Mouse (Mus musculus) ovary, adult 18-20 months (tissue): Measurements from ENCODE around the gene Trappc6b.
"Not testable (repeated sequence)": the region's sequence is repeated elsewhere in the genome, so short reads cannot be mapped to it uniquely, and the experiment has no call there.

ENCODE experiments used
- DNase-seq: peaks from one replicate; pipeline ENCODE4 v3.0.0; 2022; ENCODE audit warnings: low spot score, mixed read lengths

Trappc6b gene

GRCm38 (mm10) chr12:59060993-59061595 lies at the start of gene Trappc6b:
Gene Trappc6b, minus strand, starts transcription at chr12:59061472.
- peak; percentile 66 for DNase-seq

GRCm38 (mm10) chr12:59107926-59108325 lies 46.7 kb upstream of the Trappc6b start:
- DNase-seq = no peak

GRCm38 (mm10) chr12:59106491-59106890 lies 45.2 kb upstream of the Trappc6b start:
- no peak for DNase-seq

- no peak for DNase-seq
Observed at GRCm38 (mm10) chr12:59105914-59106313, 44.6 kb upstream of the Trappc6b start.

- DNase-seq = no peak
Observed at GRCm38 (mm10) chr12:59104771-59105170, 43.5 kb upstream of the Trappc6b start.

GRCm38 (mm10) chr12:59095104-59096025 lies 34.1 kb upstream of the Trappc6b start, which contains the start of gene Mia2:
Gene Mia2, plus strand, starts transcription at chr12:59095799.
- no peak for DNase-seq

- no peak for DNase-seq
Observed at GRCm38 (mm10) chr12:59093543-59093942, 32.3 kb upstream of the Trappc6b start.

- DNase-seq = no peak
Observed at GRCm38 (mm10) chr12:59086171-59086570, 24.9 kb upstream of the Trappc6b start.

GRCm38 (mm10) chr12:59084446-59084845 lies 23.2 kb upstream of the Trappc6b start:
- DNase-seq = no peak

GRCm38 (mm10) chr12:59080461-59080860 lies 19.2 kb upstream of the Trappc6b start:
- no peak for DNase-seq

- no peak for DNase-seq
Observed at GRCm38 (mm10) chr12:59077883-59078282, 16.6 kb upstream of the Trappc6b start.

GRCm38 (mm10) chr12:59076996-59077395 lies 15.7 kb upstream of the Trappc6b start:
- no peak for DNase-seq

GRCm38 (mm10) chr12:59074052-59074451 lies 12.8 kb upstream of the Trappc6b start:
- DNase-seq = no peak

GRCm38 (mm10) chr12:59072286-59072685 lies 11.0 kb upstream of the Trappc6b start:
- DNase-seq = no peak

GRCm38 (mm10) chr12:59068791-59069190 lies 7.5 kb upstream of the Trappc6b start:
- DNase-seq = no peak

- DNase-seq = peak; percentile 7
Observed at GRCm38 (mm10) chr12:59067095-59067494, 5.8 kb upstream of the Trappc6b start.

- peak; percentile 97 for DNase-seq
Observed at GRCm38 (mm10) chr12:59066448-59067077, 5.3 kb upstream of the Trappc6b start, which contains the start of gene Pnn. Gene Pnn, plus strand, starts transcription at chr12:59066884.

GRCm38 (mm10) chr12:59065776-59066175 lies 4.5 kb upstream of the Trappc6b start:
- DNase-seq = no peak

GRCm38 (mm10) chr12:59064837-59065236 lies 3.6 kb upstream of the Trappc6b start:
- DNase-seq = no peak

GRCm38 (mm10) chr12:59060322-59060721 lies 950 bp downstream of the Trappc6b start:
- no peak for DNase-seq

- not testable (repeated sequence) for DNase-seq
Observed at GRCm38 (mm10) chr12:59058242-59058641, 3.0 kb downstream of the Trappc6b start.

GRCm38 (mm10) chr12:59056222-59056621 lies 5.0 kb downstream of the Trappc6b start:
- DNase-seq = no peak
